Mouse (Mus musculus): ENCODE data around the gene Ap5m1. TPM values are rescaled to one million over a fixed set of nuclear protein-coding genes. Genes with fewer than 3 reads are reported as not detected.
"Not testable (repeated sequence)": the region's sequence is repeated elsewhere in the genome, so short reads cannot be mapped to it uniquely, and the experiment has no call there.

Gene Ap5m1
- polyA plus RNA-seq, 1 experiment from 2014 or later, result 22.9 TPM

DNA sequence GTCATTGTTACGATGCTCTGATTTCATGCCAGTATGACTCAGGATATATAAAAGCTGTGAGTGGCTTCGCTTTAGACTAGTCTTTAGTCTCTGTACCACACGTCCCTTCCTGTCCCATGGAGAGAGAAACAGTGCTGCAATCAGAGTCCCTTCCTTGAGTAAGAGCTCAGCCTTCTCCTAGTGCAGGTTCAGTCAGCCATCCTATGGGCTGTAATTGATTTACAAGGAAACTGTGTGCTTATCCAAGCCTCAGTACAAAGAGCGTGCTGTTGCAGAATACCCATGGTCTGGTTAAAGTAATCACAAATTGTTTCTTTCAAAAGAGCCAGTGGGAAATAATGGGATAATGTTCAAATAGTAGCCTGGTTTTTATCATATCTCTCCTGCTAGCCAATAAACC, 20.6 kb downstream of the Ap5m1 start:
- Histone ChIP-seq H3K27me3 (ENCODE audit: insufficient read depth, poor library complexity, severe bottlenecking) (no peaks in the 10 kb centered on the region), H3K4me1 (no peaks in the 10 kb centered on the region), H3K9me3 (no peaks in the 10 kb centered on the region), H3K4me3 (no peak overlapping the region), H3K27ac (no peak overlapping the region), H3K36me3 (peaks cover 20% of the 10 kb centered on the region; the same call in 1 of the 2 replicates)
- DNase-seq (ENCODE audit: low spot score), result no peak
- WGBS, result 89% methylated on average over 4 of the region's 4 CpGs

GRCm38 (mm10) chr14:49088155-49089048, 22.5 kb downstream of the Ap5m1 start:
- no peak overlapping the region for H3K4me3 ChIP-seq
- 78% methylated on average over 14 of the region's 14 CpGs for WGBS
- no peak for DNase-seq (ENCODE audit: low spot score)
- H3K27ac ChIP-seq, result no peak overlapping the region
- H3K4me1 ChIP-seq, result no peaks in the 10 kb centered on the region
- H3K9me3 ChIP-seq, result no peaks in the 10 kb centered on the region
- H3K27me3 ChIP-seq (ENCODE audit: insufficient read depth, poor library complexity, severe bottlenecking), result no peaks in the 10 kb centered on the region
- H3K36me3 ChIP-seq, result peaks cover 20% of the 10 kb centered on the region; the same call in 1 of the 2 replicates

DNA sequence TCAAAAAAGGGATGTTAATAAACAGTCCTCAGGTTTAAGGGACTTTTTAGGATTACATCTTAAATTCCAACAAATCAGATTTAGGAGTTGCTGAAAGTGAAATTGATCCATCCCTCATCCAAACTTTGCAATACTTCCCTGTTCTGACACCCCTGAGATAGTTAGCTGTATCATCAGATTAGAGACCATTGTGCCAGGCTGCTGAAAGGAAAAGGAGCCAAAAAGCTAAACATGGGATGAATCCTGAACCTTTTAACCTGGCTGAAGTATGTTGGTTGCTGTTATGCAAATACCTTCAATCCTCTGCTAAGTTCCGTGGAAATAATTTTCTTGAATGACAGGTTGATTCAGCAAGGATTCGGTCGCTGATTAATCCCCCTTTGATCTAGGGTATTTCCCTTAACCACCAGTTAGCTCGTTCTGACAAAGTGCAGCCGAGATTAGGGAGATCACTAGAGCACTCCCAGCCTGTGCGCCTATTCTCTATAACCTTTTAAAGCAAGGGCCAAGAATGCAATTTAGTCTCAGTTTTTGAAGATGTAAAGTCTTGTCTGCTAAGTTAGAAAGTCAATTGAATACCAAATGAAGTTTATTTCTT, 23.7 kb downstream of the Ap5m1 start:
- H3K4me1 ChIP-seq, result no peaks in the 10 kb centered on the region
- H3K36me3 ChIP-seq, result peaks cover 14% of the 10 kb centered on the region; the same call in 1 of the 2 replicates
- no peak for DNase-seq (ENCODE audit: low spot score)

GRCm38 (mm10) chr14:49090102-49090501, 24.2 kb downstream of the Ap5m1 start:
- no peaks in the 10 kb centered on the region for H3K9me3 ChIP-seq
- no peaks in the 10 kb centered on the region for H3K27me3 ChIP-seq (ENCODE audit: insufficient read depth, poor library complexity, severe bottlenecking)
- H3K4me3 ChIP-seq, result no peak overlapping the region
- H3K27ac ChIP-seq, result no peak overlapping the region
- WGBS, result 69% methylated on average over 5 of the region's 5 CpGs
- no peak for DNase-seq (ENCODE audit: low spot score)
- no peaks in the 10 kb centered on the region for H3K4me1 ChIP-seq
- H3K36me3 ChIP-seq, result peaks cover 13% of the 10 kb centered on the region; the same call in 1 of the 2 replicates

More for the DNA sequence above, 23.7 kb downstream of the Ap5m1 start:
- WGBS, result 36% methylated on average over 6 of the region's 6 CpGs
- no peak overlapping the region for H3K27ac ChIP-seq
- H3K27me3 ChIP-seq (ENCODE audit: insufficient read depth, poor library complexity, severe bottlenecking), result no peaks in the 10 kb centered on the region
- no peaks in the 10 kb centered on the region for H3K9me3 ChIP-seq
- no peak overlapping the region for H3K4me3 ChIP-seq

GRCm38 (mm10) chr14:49091277-49091676, 25.4 kb downstream of the Ap5m1 start:
- Histone ChIP-seq H3K4me3 (no peak overlapping the region), H3K4me1 (no peaks in the 10 kb centered on the region), H3K9me3 (no peaks in the 10 kb centered on the region), H3K27ac (no peak overlapping the region), H3K36me3 (peaks cover 10% of the 10 kb centered on the region; the same call in 1 of the 2 replicates), H3K27me3 (ENCODE audit: insufficient read depth, poor library complexity, severe bottlenecking) (no peaks in the 10 kb centered on the region)
- no peak for DNase-seq (ENCODE audit: low spot score)
- WGBS, result 92% methylated on average over 4 of the region's 4 CpGs

DNA sequence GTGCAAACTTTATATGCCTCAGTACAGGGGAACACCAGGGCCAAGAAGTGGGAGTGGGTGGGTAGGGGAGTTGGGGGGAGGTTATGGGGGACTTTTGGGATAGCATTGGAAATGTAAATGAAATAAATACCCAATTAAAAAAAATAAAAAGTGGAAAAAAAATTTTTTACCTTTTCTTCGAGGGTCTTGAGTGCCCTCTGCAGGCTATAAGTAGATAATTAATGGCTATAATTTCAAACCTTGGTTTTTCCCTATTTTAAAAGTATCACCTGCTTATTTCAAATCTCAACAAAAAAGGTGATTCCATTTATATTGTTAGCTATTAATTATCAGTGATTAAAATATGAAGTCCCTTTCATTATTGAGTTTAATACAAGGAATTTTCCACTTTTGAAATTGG, 25.9 kb downstream of the Ap5m1 start:
- H3K4me3 ChIP-seq; H3K27ac ChIP-seq; DNase-seq (ENCODE audit: low spot score); H3K9me3 ChIP-seq; H3K4me1 ChIP-seq; H3K27me3 ChIP-seq (ENCODE audit: insufficient read depth, poor library complexity, severe bottlenecking); H3K36me3 ChIP-seq: not testable (repeated sequence)
- 70% methylated on average over 1 of the region's 1 CpGs for WGBS

GRCm38 (mm10) chr14:49118381-49118780, 52.5 kb downstream of the Ap5m1 start:
- no peak for DNase-seq (ENCODE audit: low spot score)
- no peaks in the 10 kb centered on the region for H3K4me1 ChIP-seq
- whole genome bisulfite sequencing, result 9% methylated on average over 7 of the region's 7 CpGs
- no peaks in the 10 kb centered on the region for H3K9me3 ChIP-seq
- no peaks in the 10 kb centered on the region for H3K27me3 ChIP-seq (ENCODE audit: insufficient read depth, poor library complexity, severe bottlenecking)
- no peak overlapping the region for H3K4me3 ChIP-seq
- H3K36me3 ChIP-seq, result no peaks in the 10 kb centered on the region
- H3K27ac ChIP-seq, result no peak overlapping the region

DNA sequence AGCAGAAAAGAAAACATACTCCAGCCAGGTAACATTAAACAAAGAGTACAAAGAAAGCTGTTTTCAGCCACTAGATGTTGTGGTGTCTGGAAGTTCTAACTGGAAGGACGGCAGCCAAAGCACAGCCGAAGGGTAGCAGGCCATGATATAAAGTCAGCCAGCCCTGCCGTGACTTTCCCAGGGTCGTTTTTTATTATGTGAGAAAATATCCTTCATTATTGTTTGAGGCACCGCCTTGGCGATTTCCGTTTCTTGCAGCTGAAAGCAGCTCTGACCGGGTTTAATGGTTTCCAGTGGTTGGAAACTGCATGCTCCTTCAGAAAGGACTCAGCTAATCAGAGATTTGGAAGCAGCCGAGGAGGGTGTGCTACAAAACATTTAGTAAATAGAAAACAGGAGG, 55.8 kb downstream of the Ap5m1 start:
- no peaks in the 10 kb centered on the region for H3K4me1 ChIP-seq
- no peaks in the 10 kb centered on the region for H3K9me3 ChIP-seq
- H3K27ac ChIP-seq, result no peak overlapping the region
- WGBS, result 80% methylated on average over 9 of the region's 9 CpGs
- DNase-seq (ENCODE audit: low spot score), result no peak
- no peaks in the 10 kb centered on the region for H3K27me3 ChIP-seq (ENCODE audit: insufficient read depth, poor library complexity, severe bottlenecking)
- no peak overlapping the region for H3K4me3 ChIP-seq
- no peaks in the 10 kb centered on the region for H3K36me3 ChIP-seq

DNA sequence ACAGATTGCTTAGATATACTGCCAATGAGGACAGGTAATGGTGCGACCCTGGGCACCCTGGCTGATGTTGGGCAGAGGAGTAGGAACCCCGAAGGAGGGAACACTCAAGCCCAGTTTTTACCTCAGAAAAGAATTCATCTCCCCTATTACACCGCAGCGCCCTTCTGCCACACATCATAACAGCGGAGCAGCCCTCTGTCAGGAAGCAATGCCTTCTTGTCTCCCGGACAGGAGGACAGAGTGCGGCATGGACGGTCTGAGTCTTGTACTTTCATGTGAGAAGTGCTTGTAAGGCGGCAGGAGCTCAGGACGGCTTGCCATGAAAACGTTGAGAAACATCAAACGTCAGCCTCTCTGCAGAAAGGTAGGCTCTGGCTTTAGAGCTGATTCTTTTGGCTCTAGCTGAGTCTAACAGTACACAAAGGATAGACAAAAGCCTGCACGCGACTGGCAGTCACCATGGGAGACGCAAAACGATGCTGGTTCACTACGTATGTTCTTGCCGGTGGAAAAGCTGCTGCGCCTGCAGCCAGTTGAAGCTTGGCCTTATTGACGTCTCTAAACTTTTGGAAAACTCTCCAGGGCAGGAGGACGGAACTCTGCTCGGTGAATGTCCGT, 61.4 kb downstream of the Ap5m1 start:
- H3K4me1 ChIP-seq, result no peaks in the 10 kb centered on the region
- no peaks in the 10 kb centered on the region for H3K36me3 ChIP-seq
- no peaks in the 10 kb centered on the region for H3K9me3 ChIP-seq
- H3K4me3 ChIP-seq, result no peak overlapping the region
- WGBS, result 79% methylated on average over 23 of the region's 23 CpGs
- no peak for DNase-seq (ENCODE audit: low spot score)
- H3K27ac ChIP-seq, result no peak overlapping the region
- H3K27me3 ChIP-seq (ENCODE audit: insufficient read depth, poor library complexity, severe bottlenecking), result no peaks in the 10 kb centered on the region

- Histone ChIP-seq H3K27ac (no peak overlapping the region), H3K4me1 (no peaks in the 10 kb centered on the region), H3K4me3 (no peak overlapping the region), H3K9me3 (no peaks in the 10 kb centered on the region), H3K36me3 (no peaks in the 10 kb centered on the region), H3K27me3 (ENCODE audit: insufficient read depth, poor library complexity, severe bottlenecking) (no peaks in the 10 kb centered on the region)
- DNase-seq (ENCODE audit: low spot score), result no peak
- 68% methylated on average over 10 of the region's 10 CpGs for WGBS
Measured at GRCm38 (mm10) chr14:49128544-49129263, 62.8 kb downstream of the Ap5m1 start.

DNA sequence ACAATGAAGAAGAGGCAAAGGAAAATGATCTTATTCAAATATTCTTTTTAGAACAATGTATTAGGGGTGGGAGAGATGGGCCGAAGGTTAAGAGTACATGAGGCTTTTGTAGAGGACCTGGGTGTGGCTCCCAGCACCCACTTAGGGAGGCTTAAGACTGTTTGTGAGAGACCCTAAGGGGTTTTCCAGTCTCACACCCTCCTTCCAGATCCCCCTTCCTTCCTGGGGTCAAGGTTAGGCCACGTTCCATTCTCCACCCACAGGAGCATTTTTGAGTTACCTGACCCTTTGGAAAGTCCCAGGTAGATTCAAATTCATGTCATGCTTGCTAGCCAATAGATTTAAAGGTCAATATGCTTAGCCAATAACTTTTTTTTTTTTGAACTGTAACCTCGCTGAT, 66.5 kb downstream of the Ap5m1 start:
- Histone ChIP-seq H3K4me1 (no peaks in the 10 kb centered on the region), H3K36me3 (no peaks in the 10 kb centered on the region), H3K27ac (no peak overlapping the region), H3K9me3 (no peaks in the 10 kb centered on the region), H3K4me3 (no peak overlapping the region), H3K27me3 (ENCODE audit: insufficient read depth, poor library complexity, severe bottlenecking) (no peaks in the 10 kb centered on the region)
- 72% methylated on average over 3 of the region's 3 CpGs for WGBS
- no peak for DNase-seq (ENCODE audit: low spot score)

DNA sequence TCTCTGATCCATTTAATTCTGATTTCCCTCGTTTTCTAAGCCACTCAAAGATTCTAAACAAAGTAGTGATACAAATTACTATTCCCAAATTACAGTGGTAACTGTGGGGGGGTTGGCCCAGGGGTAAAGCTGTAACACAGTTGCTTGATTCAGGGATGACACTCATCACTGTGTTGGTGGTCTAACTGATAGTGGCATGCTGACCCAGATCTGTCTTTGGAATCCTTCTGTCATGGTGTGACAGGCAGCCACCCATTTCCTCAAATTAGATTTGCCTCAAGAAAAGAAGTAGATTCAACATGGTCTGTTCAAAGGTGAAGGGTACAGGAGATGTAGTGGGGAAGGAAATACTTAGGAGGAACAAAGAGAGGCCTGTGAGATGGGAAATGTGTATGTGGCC, 72.3 kb downstream of the Ap5m1 start:
- H3K4me1 ChIP-seq, result no peaks in the 10 kb centered on the region
- no peaks in the 10 kb centered on the region for H3K9me3 ChIP-seq
- H3K36me3 ChIP-seq, result no peaks in the 10 kb centered on the region
- H3K27me3 ChIP-seq (ENCODE audit: insufficient read depth, poor library complexity, severe bottlenecking), result no peaks in the 10 kb centered on the region
- H3K4me3 ChIP-seq, result no peak overlapping the region
- DNase-seq (ENCODE audit: low spot score), result no peak
- 54% methylated on average over 1 of the region's 1 CpGs for WGBS
- no peak overlapping the region for H3K27ac ChIP-seq

Measured in heart, embryonic 10.5 days (tissue).